Mouse (Mus musculus) forebrain, embryonic 14.5 days (tissue): Measurements from ENCODE around the gene Selenov. TPM values are rescaled to one million over a fixed set of nuclear protein-coding genes. Genes with fewer than 3 reads are reported as not detected.

ENCODE experiments used
- ATAC-seq: fragments of 200-750 bp; cut with Nextera tagmentation; 2 replicates; pipeline ENCODE4 v1.8.0; 2017; ENCODE audit warnings: mild to moderate bottlenecking, moderate library complexity
- DNase-seq: peaks from one replicate; pipeline ENCODE4 v3.0.0-alpha.2; 2015; ENCODE audit warnings: low spot score
- H3K27ac ChIP-seq: fragments of 300-500 bp; sonication (generic); 2 replicates; pipeline ENCODE4 v1.5.1; 2014; ENCODE audit warnings: low read depth, mild to moderate bottlenecking, control low read depth, low read length, moderate library complexity
- H3K27me3 ChIP-seq: fragments of 300-500 bp; sonication (generic); replicated peaks from 2 replicates; pipeline ENCODE4 v1.6.1; 2014; ENCODE audit warnings: low read length, control low read depth, mixed read lengths; ENCODE audit not compliant: control insufficient read depth, insufficient read depth
- H3K36me3 ChIP-seq: fragments of 300-500 bp; sonication (generic); 2 replicates; pipeline ENCODE4 v1.6.1; 2014; ENCODE audit warnings: low read length, control low read depth; ENCODE audit not compliant: control insufficient read depth, insufficient read depth
- H3K4me1 ChIP-seq: fragments of 300-500 bp; sonication (generic); 2 replicates; pipeline ENCODE4 v1.6.1; 2014; ENCODE audit warnings: antibody characterized with exemption, low read length, control low read depth; ENCODE audit not compliant: control insufficient read depth, insufficient read depth
- H3K4me2 ChIP-seq: fragments of 300-500 bp; sonication (generic); 2 replicates; pipeline ENCODE4 v1.6.1; 2014; ENCODE audit warnings: mild to moderate bottlenecking, control low read depth, low read length
- H3K4me3 ChIP-seq: fragments of 300-500 bp; sonication (generic); 2 replicates; pipeline ENCODE4 v1.5.1; 2014; ENCODE audit warnings: low read depth, low read length, control low read depth
- H3K9ac ChIP-seq: fragments of 300-500 bp; sonication (generic); 2 replicates; pipeline ENCODE4 v1.6.1; 2014; ENCODE audit warnings: mild to moderate bottlenecking, low read length, control low read depth, moderate library complexity
- H3K9me3 ChIP-seq: fragments of 300-500 bp; sonication (generic); replicated peaks from 2 replicates; pipeline ENCODE4 v1.6.1; 2016; ENCODE audit warnings: low read length, control low read depth, mixed read lengths; ENCODE audit not compliant: control insufficient read depth
- WGBS: fragments of 180-500 bp; shearing (Covaris S2); extraction: QIAGEN DNeasy Blood & Tissue Kit; methylation state at CpG from one replicate; pipeline ENCODE4 v1.1.7; 2014; 5-methylcytosine and 5-hydroxymethylcytosine counted together
- polyA plus RNA-seq: library from polyadenylated mRNA; unstranded; fragments of >200 nt; fragmentation: Nextera tagmentation; extraction: Ambion mirVana; gene quantifications from 2 replicates; pipeline ENCODE4 v1.2.1, GENCODE M21; 2014

The Selenov gene
- 0.22 and 0.23 TPM in 2 replicates for polyA plus RNA-seq

DNA sequence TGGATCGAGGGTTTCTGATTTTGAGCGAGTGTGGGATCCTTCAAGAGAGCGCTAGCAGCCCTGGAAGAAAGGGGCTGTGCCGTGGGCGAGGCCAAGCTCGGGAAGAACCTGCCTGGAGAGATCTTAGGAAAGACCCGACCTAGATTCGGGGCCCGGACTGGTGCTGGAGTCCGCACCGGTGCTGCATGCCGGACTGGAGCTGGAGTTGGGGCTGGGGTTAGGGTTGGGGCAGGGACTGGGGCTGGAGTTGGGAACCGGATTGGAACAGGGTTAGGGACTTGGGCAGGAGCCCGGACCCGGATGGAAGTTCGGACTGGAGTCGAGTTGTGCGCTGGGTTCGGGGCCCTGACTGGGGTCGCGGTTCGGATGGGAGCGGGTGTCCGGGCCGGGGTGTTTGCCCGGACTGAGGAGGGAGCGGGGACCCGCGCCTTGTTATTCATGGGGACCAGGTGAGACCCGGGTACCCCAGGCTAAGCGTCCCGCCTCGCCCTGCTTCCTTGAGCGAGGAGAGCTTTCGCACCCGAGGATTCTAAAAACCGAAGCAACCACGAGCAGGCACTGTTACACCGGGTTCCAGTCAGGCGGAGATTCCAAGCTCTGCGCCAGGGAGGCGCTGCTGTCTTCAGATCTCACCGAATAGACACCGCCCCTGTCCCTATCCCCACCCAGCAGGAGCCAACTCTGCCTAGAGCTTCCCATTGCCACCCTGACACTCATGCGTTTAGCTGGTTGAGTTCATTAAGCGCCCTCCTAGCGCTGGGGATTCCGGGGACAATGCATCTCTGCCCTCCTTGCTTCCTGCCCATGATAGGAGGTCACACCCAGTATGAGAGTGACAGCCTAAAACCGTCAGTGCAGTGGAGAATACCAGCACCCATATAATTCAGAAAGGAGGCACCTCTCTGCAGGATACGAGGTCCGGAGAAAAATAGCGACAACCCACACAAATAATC lies at the start of gene Selenov:
TSS of gene Selenov (minus strand) at position 549 of the 953 bp plus-strand sequence.
- under 1% methylated on average over 50 of the region's 52 CpGs for WGBS

DNA sequence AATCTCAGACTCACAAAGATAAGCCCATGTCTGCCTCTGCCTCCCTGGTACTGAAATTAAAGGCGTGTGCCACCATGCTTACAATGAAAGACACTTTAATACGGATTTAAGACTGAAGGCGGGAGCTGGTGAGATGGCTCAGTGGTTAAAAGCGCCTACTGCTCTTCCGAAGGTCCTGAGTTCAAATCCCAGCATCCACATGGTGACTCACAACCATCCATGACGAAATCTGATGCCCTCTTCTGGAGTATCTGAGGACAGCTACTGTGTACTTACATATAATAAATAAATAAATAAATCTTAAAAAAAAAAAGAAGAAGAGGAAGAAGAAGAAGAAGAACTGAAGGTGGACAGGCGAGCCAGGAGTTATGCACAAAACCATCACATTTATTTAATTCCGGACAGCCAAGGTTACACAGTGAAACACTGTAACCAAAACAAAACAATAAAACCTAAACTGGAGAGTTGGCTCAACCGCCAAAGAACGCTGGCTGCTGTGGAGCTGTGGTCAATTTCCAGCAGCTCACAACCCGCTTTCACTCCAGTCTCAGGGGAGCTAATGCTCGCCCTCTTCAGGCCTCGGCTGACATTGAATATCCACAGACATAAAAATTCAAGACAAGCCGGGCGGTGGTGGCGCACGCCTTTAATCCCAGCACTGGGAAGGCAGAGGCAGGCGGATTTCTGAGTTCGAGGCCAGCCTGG lies 48.4 kb upstream of the Selenov start:
- Histone ChIP-seq H3K9ac (peak overlapping the region; percentile 97; the same call in 1 of the 2 replicates), H3K4me2 (peak overlapping the region; percentile 84)

More for the DNA sequence above, at the start of gene Selenov:
- Histone ChIP-seq H3K4me2 (peak within 1 kb of the TSS; percentile 44), H3K9ac (peak within 1 kb of the TSS; percentile 17; the same call in 1 of the 2 replicates), H3K9me3 (no peaks in the 10 kb centered on the region), H3K27ac (no peak within 1 kb of the TSS), H3K4me1 (peaks cover 8% of the 10 kb centered on the region), H3K4me3 (peak within 1 kb of the TSS; percentile 9), H3K27me3 (peaks cover 49% of the 10 kb centered on the region), H3K36me3 (no peaks in the 10 kb centered on the region)
- peak; percentile 23; the same call in 1 of the 2 replicates for ATAC-seq
- peak; percentile 61 for DNase-seq

DNA sequence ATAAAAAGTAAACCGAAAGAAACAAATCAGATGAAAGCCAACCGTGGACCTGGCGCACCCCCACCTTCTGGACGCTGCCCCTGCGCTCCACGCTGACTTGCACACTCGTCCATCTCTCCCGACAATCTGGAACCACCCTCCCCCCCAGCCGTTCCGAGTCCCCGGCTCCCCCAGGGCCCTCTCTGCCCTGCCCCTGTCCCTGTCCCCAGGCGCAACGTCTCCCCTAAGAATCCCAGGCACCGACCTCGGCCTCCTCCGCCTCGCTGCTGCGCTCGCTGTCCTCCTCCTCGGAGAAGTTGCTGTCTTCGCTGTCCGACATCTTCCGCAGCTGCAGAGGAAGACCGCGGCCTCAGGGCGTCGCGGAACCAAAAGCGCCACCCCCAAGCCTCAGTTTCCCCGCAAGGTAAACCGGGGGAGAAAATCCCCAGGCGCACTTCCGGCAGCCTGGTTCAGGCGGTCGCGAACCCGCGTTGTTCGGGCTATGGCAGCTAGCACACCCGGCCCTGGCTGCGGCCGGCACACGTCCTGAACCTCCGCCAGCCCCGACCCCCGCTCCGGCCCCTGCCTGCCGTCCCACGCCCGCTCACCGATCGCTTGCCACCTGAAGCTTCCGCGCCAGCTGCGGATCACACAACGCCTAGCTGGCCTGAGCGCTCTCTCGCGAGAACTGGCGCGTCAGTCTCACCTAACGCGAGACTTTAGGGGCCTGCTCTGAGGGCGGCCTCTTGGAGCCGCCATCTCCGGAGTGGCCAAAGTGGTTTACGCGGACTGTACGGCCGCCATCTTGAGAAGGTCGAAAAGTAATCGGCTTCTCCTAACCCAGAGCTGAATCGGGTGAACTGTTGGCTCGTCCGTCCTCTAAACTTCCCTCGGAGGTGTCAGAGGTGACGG lies 47.4 kb upstream of the Selenov start, which contains the start of gene Supt5:
TSS of gene Supt5 (minus strand) at position 639 of the 891 bp plus-strand sequence.
- H3K36me3 ChIP-seq: peaks cover 8% of the 10 kb centered on the region; the same call in 1 of the 2 replicates
- H3K9ac ChIP-seq: peak within 1 kb of the TSS; percentile 97
- H3K9me3 ChIP-seq: no peaks in the 10 kb centered on the region
- H3K4me3 ChIP-seq: peak within 1 kb of the TSS; percentile 91
- WGBS: under 1% methylated on average over 77 of the region's 77 CpGs
- DNase-seq: peak; percentile 100
- 0 out of 2 replicates have a peak, but pooled peaks cover 4% of the 10 kb centered on the region for H3K4me1 ChIP-seq
- peak within 1 kb of the TSS; percentile 82 for H3K27ac ChIP-seq
- H3K4me2 ChIP-seq: peak within 1 kb of the TSS; percentile 84
- ATAC-seq: peak; percentile 99
- no peaks in the 10 kb centered on the region for H3K27me3 ChIP-seq

More for the DNA sequence above, 48.4 kb upstream of the Selenov start:
- H3K27ac ChIP-seq: peak overlapping the region; percentile 79
- H3K36me3 ChIP-seq: peaks cover 8% of the 10 kb centered on the region; the same call in 1 of the 2 replicates
- 81% methylated on average over 19 of the region's 19 CpGs for WGBS
- no peaks in the 10 kb centered on the region for H3K9me3 ChIP-seq
- 0 out of 2 replicates have a peak, but pooled peaks cover 4% of the 10 kb centered on the region for H3K4me1 ChIP-seq
- DNase-seq (peak; percentile 30), ATAC-seq (no peak)
- H3K27me3 ChIP-seq: no peaks in the 10 kb centered on the region
- H3K4me3 ChIP-seq: peak overlapping the region; percentile 91

DNA sequence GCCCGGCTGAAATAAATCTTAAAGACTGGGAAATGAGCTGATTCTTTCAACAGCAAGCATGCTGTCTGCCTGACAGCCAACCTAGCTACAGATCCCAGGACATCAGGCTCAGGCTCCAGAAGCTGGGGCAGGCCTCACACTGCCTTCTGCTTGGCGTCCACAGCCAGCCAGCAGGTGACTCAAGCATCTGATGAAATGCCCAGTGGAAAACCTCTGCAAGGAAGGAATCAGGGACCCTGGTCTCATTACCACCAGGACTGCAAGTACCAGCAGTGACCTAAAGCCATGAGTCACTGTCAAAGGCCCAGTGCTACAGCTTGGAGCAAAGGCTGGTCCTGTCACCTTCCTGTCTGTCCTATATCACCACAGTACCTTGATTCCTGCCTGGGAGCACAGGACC lies 44.5 kb upstream of the Selenov start:
- 0 out of 2 replicates have a peak, but pooled peaks cover 4% of the 10 kb centered on the region for H3K4me1 ChIP-seq
- ATAC-seq (no peak), DNase-seq (no peak)
- no peaks in the 10 kb centered on the region for H3K27me3 ChIP-seq
- no peak overlapping the region for H3K4me2 ChIP-seq
- no peak overlapping the region for H3K9ac ChIP-seq
- H3K36me3 ChIP-seq: peaks cover 25% of the 10 kb centered on the region
- no peaks in the 10 kb centered on the region for H3K9me3 ChIP-seq
- 83% methylated on average over 2 of the region's 2 CpGs for WGBS
- no peak overlapping the region for H3K4me3 ChIP-seq
- H3K27ac ChIP-seq: no peak overlapping the region

DNA sequence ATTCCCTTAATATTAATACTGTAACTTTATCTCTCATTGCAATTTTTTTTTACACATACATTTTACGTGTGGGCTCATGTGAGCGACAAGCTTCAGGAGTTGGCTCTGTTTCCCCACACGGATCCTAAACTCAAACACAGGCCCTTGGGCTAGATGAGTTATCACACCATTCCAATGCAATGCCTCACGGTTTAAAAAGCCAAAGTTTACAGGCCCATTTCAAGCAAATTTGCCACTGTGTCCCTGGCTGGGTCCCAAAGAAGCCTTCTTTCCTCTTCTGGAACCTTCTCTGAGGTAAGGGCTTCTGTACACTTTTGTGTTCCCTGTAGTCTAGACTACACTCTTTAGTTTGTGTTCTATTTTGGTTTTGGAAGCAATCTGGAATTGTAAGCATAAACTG lies 43.5 kb upstream of the Selenov start:
- H3K36me3 ChIP-seq: peaks cover 34% of the 10 kb centered on the region
- no peak overlapping the region for H3K9ac ChIP-seq
- H3K27ac ChIP-seq: no peak overlapping the region
- 0 out of 2 replicates have a peak, but pooled peaks cover 4% of the 10 kb centered on the region for H3K4me1 ChIP-seq
- ATAC-seq: no peak
- H3K27me3 ChIP-seq: no peaks in the 10 kb centered on the region
- H3K4me2 ChIP-seq: no peak overlapping the region
- no peak for DNase-seq
- 86% methylated on average over 4 of the region's 4 CpGs for WGBS
- no peaks in the 10 kb centered on the region for H3K9me3 ChIP-seq
- H3K4me3 ChIP-seq: no peak overlapping the region

DNA sequence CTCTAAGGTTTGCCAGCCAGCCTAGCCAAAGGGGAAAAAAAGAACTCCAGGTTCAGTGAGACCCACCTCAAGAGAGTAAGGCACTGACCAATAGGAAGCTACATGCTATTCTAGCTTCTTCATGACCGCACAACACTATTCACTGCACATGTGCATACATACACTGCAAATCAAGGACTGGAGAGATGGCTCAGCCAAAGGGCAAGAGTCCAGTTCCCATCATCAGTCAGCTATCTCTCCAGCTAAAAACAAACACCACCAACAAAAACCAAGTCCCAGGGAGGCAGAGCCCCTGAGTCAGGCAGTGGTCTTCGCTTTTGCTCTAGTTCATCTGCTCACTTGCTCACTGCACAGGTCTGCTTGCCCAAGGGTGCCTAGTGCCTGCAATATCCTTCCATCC lies 37.3 kb upstream of the Selenov start:
- no peak overlapping the region for H3K4me3 ChIP-seq
- no peak for DNase-seq
- H3K4me1 ChIP-seq: no peaks in the 10 kb centered on the region
- 96% methylated on average over 2 of the region's 2 CpGs for WGBS
- no peak overlapping the region for H3K4me2 ChIP-seq
- no peaks in the 10 kb centered on the region for H3K9me3 ChIP-seq
- H3K36me3 ChIP-seq: peaks cover 86% of the 10 kb centered on the region
- no peak overlapping the region for H3K27ac ChIP-seq
- H3K9ac ChIP-seq: no peak overlapping the region
- ATAC-seq: no peak
- H3K27me3 ChIP-seq: no peaks in the 10 kb centered on the region

DNA sequence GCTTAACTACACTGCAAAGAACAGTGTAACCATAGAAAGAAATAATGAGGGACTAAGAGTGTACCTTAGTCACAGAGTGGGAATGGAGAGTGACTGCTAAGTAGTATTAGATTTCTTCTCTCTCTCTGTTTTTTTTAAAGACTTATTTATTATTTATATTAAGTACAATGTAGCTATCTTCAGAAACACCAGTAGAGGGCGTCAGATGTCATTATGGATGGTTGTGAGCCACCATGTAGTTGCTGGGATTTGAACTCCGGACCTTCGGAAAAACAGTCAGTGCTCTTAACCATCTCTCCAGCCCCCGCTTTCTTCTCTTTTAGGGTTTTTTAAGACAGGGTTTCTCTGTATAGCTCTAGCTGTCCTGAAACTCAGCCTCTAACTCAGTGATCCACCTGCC lies 35.5 kb upstream of the Selenov start:
- no peaks in the 10 kb centered on the region for H3K9me3 ChIP-seq
- no peak overlapping the region for H3K4me3 ChIP-seq
- DNase-seq: no peak
- peaks cover 98% of the 10 kb centered on the region for H3K36me3 ChIP-seq
- no peak for ATAC-seq
- 85% methylated on average over 4 of the region's 4 CpGs for WGBS
- H3K4me2 ChIP-seq: no peak overlapping the region
- no peak overlapping the region for H3K9ac ChIP-seq
- no peaks in the 10 kb centered on the region for H3K27me3 ChIP-seq
- no peaks in the 10 kb centered on the region for H3K4me1 ChIP-seq
- H3K27ac ChIP-seq: no peak overlapping the region

DNA sequence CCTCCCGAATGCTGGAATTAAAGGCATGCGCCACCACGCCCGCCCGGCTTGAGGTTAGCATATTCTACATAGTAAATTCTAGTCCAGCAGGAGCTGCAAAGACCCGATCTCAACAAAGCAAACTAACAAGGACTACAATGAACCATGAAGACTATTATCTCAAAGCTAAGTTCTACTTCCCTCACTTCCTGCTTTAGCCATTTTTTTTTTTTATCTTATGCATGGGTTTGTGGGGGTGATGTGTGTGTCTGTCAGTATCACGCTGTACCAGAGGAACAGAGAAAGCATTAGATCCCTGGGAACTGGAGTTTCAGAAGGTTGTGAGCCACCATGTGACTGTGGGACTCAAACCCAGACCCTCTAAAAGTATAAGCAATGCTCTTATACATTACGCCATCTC lies 34.3 kb upstream of the Selenov start:
- Histone ChIP-seq H3K9me3 (no peaks in the 10 kb centered on the region), H3K4me2 (no peak overlapping the region), H3K9ac (no peak overlapping the region), H3K4me3 (no peak overlapping the region), H3K36me3 (peaks cover 98% of the 10 kb centered on the region), H3K4me1 (no peaks in the 10 kb centered on the region), H3K27me3 (no peaks in the 10 kb centered on the region), H3K27ac (no peak overlapping the region)
- ATAC-seq (no peak), DNase-seq (no peak)
- WGBS: 94% methylated on average over 8 of the region's 8 CpGs
